ENCODE assay signal across 11 mouse cellular contexts in genomic region chr2:20521686-20522285, GRCm38 (mm10).
DNase-seq lines count a peak whose midpoint lies in the region; ATAC-seq and TF ChIP-seq lines count a peak whose summit lies in the region.
"Had no signal": no experiment of that assay in that cellular context is flagged by ENCODE, and none has a peak within 500 bp of the region (broad histone marks: within the 10 kb centered on the region; RNA-seq: fewer than 3 reads in every experiment).

No protein-coding gene starts in this region.

- WGBS in heart, embryonic 13.5 days = 38% methylated on average over 11 of the region's 11 CpGs
- 36% methylated on average over 11 of the region's 11 CpGs for WGBS in midbrain, embryonic 11.5 days
- WGBS in midbrain, postnatal 0 days = 57% methylated on average over 11 of the region's 11 CpGs
- WGBS in forebrain, embryonic 13.5 days = 16% methylated on average over 11 of the region's 11 CpGs
- WGBS in neural tube, embryonic 15.5 days = 68% methylated on average over 11 of the region's 11 CpGs

- TF ChIP-seq CTCF in midbrain, postnatal 0 days (IDR thresholded peaks at IDR 0.05) = no peak

- H3K4me3 ChIP-seq in heart, embryonic 13.5 days = peak overlapping the region; percentile 69
- H3K4me3 ChIP-seq in midbrain, embryonic 11.5 days (ENCODE audit: low read depth, low read length) = no peak overlapping the region
- H3K4me3 ChIP-seq in midbrain, postnatal 0 days (ENCODE audit: low read depth, low read length) = no peak overlapping the region
- H3K4me3 ChIP-seq in forebrain, embryonic 13.5 days = peak overlapping the region; percentile 54
- H3K4me3 ChIP-seq in neural tube, embryonic 15.5 days (replicated peaks) = no peak overlapping the region
- H3K4me3 ChIP-seq: myocyte had no signal

- no peaks in the 10 kb centered on the region for H3K36me3 ChIP-seq in heart, embryonic 13.5 days
- no peaks in the 10 kb centered on the region for H3K36me3 ChIP-seq in midbrain, embryonic 11.5 days (ENCODE audit: control insufficient read depth, insufficient read depth, low read length)
- no peaks in the 10 kb centered on the region for H3K36me3 ChIP-seq in midbrain, postnatal 0 days (ENCODE audit: insufficient read depth, low read length)
- H3K36me3 ChIP-seq in forebrain, embryonic 13.5 days (ENCODE audit: poor library complexity, severe bottlenecking) = no peaks in the 10 kb centered on the region
- H3K36me3 ChIP-seq in neural tube, embryonic 15.5 days = no peaks in the 10 kb centered on the region

- no peak for ATAC-seq in heart, embryonic 13.5 days (ENCODE audit: extremely low read depth, insufficient number of reproducible peaks, low FRiP score, low TSS enrichment)
- ATAC-seq in midbrain, embryonic 11.5 days (ENCODE audit: low FRiP score) = no peak
- no peak for ATAC-seq in midbrain, postnatal 0 days (ENCODE audit: low FRiP score)
- no peak for ATAC-seq in forebrain, embryonic 13.5 days
- no peak for ATAC-seq in neural tube, embryonic 15.5 days (ENCODE audit: low FRiP score)

- H3K4me1 ChIP-seq in heart, embryonic 13.5 days = peaks cover 37% of the 10 kb centered on the region
- peaks cover 4% of the 10 kb centered on the region; the same call in 1 of the 2 replicates for H3K4me1 ChIP-seq in midbrain, embryonic 11.5 days (ENCODE audit: control insufficient read depth, insufficient read depth, low read length)
- peaks cover 3% of the 10 kb centered on the region; the same call in 1 of the 2 replicates for H3K4me1 ChIP-seq in midbrain, postnatal 0 days (ENCODE audit: insufficient read depth, low read length)
- H3K4me1 ChIP-seq in forebrain, embryonic 13.5 days = peaks cover 49% of the 10 kb centered on the region
- H3K4me1 ChIP-seq in neural tube, embryonic 15.5 days = peaks cover 23% of the 10 kb centered on the region

- no peaks in the 10 kb centered on the region for H3K27me3 ChIP-seq in heart, embryonic 13.5 days (replicated peaks)
- H3K27me3 ChIP-seq in midbrain, embryonic 11.5 days (ENCODE audit: control insufficient read depth, insufficient read depth, low read length) = no peaks in the 10 kb centered on the region
- H3K27me3 ChIP-seq in midbrain, postnatal 0 days (ENCODE audit: insufficient read depth, low read length) = peaks cover 21% of the 10 kb centered on the region
- no peaks in the 10 kb centered on the region for H3K27me3 ChIP-seq in forebrain, embryonic 13.5 days
- H3K27me3 ChIP-seq in neural tube, embryonic 15.5 days (replicated peaks) = peaks cover 4% of the 10 kb centered on the region; the same call in 1 of the 2 replicates

- no peaks in the 10 kb centered on the region for H3K9me3 ChIP-seq in heart, embryonic 13.5 days
- H3K9me3 ChIP-seq in midbrain, embryonic 11.5 days (ENCODE audit: control insufficient read depth, low read length) = no peaks in the 10 kb centered on the region
- no peaks in the 10 kb centered on the region for H3K9me3 ChIP-seq in midbrain, postnatal 0 days (ENCODE audit: low read length)
- H3K9me3 ChIP-seq in forebrain, embryonic 13.5 days (replicated peaks) = no peaks in the 10 kb centered on the region
- H3K9me3 ChIP-seq in neural tube, embryonic 15.5 days (replicated peaks) = no peaks in the 10 kb centered on the region

- peak overlapping the region; percentile 78 for H3K4me2 ChIP-seq in heart, embryonic 13.5 days
- no peak overlapping the region for H3K4me2 ChIP-seq in midbrain, embryonic 11.5 days
- H3K4me2 ChIP-seq in midbrain, postnatal 0 days (ENCODE audit: low read depth, low read length, poor library complexity, severe bottlenecking) = no peak overlapping the region
- H3K4me2 ChIP-seq in forebrain, embryonic 13.5 days = peak overlapping the region; percentile 84
- no peak overlapping the region for H3K4me2 ChIP-seq in neural tube, embryonic 15.5 days

- DNase-seq in heart, adult 8-10 months (ENCODE audit: low spot score) = no peak
- DNase-seq in midbrain, embryonic 11.5 days (ENCODE audit: low spot score, missing footprints) = peak; percentile 81
- DNase-seq in midbrain, postnatal 0 days (ENCODE audit: low spot score) = no peak
- peak; percentile 81 for DNase-seq in yolk sac, embryonic 10.5 days (ENCODE audit: low spot score)
- no peak for DNase-seq in cerebellum, postnatal 25 days
- DNase-seq: cerebellum, adult 2 months; thymus, adult 18-20 months had no signal

- no peak overlapping the region for H3K27ac ChIP-seq in heart, embryonic 13.5 days (replicated peaks)
- H3K27ac ChIP-seq in midbrain, embryonic 11.5 days (ENCODE audit: low read depth, low read length) = no peak overlapping the region
- no peak overlapping the region for H3K27ac ChIP-seq in midbrain, postnatal 0 days (ENCODE audit: low read depth, low read length)
- H3K27ac ChIP-seq in forebrain, embryonic 13.5 days = no peak overlapping the region
- H3K27ac ChIP-seq in neural tube, embryonic 15.5 days (replicated peaks) = no peak overlapping the region

- H3K9ac ChIP-seq in heart, embryonic 13.5 days = 0 out of 2 replicates have a peak overlapping the region, but pooled peaks have one; percentile 24
- H3K9ac ChIP-seq in midbrain, embryonic 11.5 days (ENCODE audit: low read length) = no peak overlapping the region
- H3K9ac ChIP-seq in midbrain, postnatal 0 days (replicated peaks; ENCODE audit: low read length, poor library complexity, severe bottlenecking) = no peak overlapping the region
- H3K9ac ChIP-seq in forebrain, embryonic 13.5 days = peak overlapping the region; percentile 51
- no peak overlapping the region for H3K9ac ChIP-seq in neural tube, embryonic 15.5 days (replicated peaks)

Comparison
In these comparisons a context has a peak if more than half of its experiments do, and no peak if none do; other contexts are left out.
1. DNase-seq: peak in midbrain, embryonic 11.5 days (single experiment) and yolk sac, embryonic 10.5 days (single experiment); none in heart, adult 8-10 months (single experiment), midbrain, postnatal 0 days (single experiment) and cerebellum, postnatal 25 days (0 of 2).
2. H3K4me2 ChIP-seq: peak in heart, embryonic 13.5 days (single experiment) and forebrain, embryonic 13.5 days (single experiment); none in midbrain, embryonic 11.5 days (single experiment), midbrain, postnatal 0 days (single experiment) and neural tube, embryonic 15.5 days (single experiment).
3. H3K4me3 ChIP-seq: peak in heart, embryonic 13.5 days (single experiment) and forebrain, embryonic 13.5 days (single experiment); none in midbrain, embryonic 11.5 days (single experiment), midbrain, postnatal 0 days (single experiment) and neural tube, embryonic 15.5 days (single experiment).
4. H3K9ac ChIP-seq: peak in heart, embryonic 13.5 days (single experiment) and forebrain, embryonic 13.5 days (single experiment); none in midbrain, embryonic 11.5 days (single experiment), midbrain, postnatal 0 days (single experiment) and neural tube, embryonic 15.5 days (single experiment).